Mouse (Mus musculus) ES-E14 (cell line): ENCODE data around the gene Pak4. TPM values are rescaled to one million over a fixed set of nuclear protein-coding genes. Genes with fewer than 3 reads are reported as not detected.
A peak's percentile ranks its signal among the peaks of the same experiment; 100 is the strongest.

Experiments used
- DNase-seq: peaks from one replicate; pipeline ENCODE4 v3.0.0-alpha.2; 2013; ENCODE audit warnings: low read depth, low spot score
- H3K27ac ChIP-seq: 2 replicates; pipeline ENCODE4 v1.5.1; 2012; ENCODE audit warnings: low read depth, mild to moderate bottlenecking, low read length, moderate library complexity, mixed read lengths; ENCODE audit not compliant: poor library complexity, insufficient read depth, severe bottlenecking
- H3K36me3 ChIP-seq: 2 replicates; pipeline ENCODE4 v1.6.1; 2012; ENCODE audit warnings: mild to moderate bottlenecking, low read length, moderate library complexity, mixed read lengths; ENCODE audit not compliant: control insufficient read depth, poor library complexity, insufficient read depth, severe bottlenecking
- H3K4me1 ChIP-seq, 2 experiments: fragments of 150-350 bp in 1 of 2; sonication (generic) in 1 of 2; 2 replicates each; pipeline ENCODE4 v1.6.1; 2012; ENCODE audit warnings: low read length in 2 of 2, mild to moderate bottlenecking in 1 of 2, mixed read lengths in 1 of 2; ENCODE audit not compliant: control insufficient read depth in 2 of 2, insufficient read depth in 2 of 2, poor library complexity in 1 of 2
- H3K4me3 ChIP-seq, 2 experiments: fragments of 150-350 bp in 1 of 2; sonication (generic) in 1 of 2; 2 replicates each; pipeline ENCODE4 v1.5.1; 2012; ENCODE audit warnings: low read length in 2 of 2, low read depth in 1 of 2, mild to moderate bottlenecking in 1 of 2, mixed read lengths in 1 of 2; ENCODE audit not compliant: insufficient read depth in 1 of 2, poor library complexity in 1 of 2, severe bottlenecking in 1 of 2
- H3K9ac ChIP-seq: 2 replicates; pipeline ENCODE4 v1.6.1; 2012; ENCODE audit warnings: low read depth, mild to moderate bottlenecking, low read length, mixed read lengths; ENCODE audit not compliant: poor library complexity, insufficient read depth, severe bottlenecking
- H3K9me3 ChIP-seq: fragments of 150-350 bp; sonication (generic); 2 replicates; pipeline ENCODE4 v1.6.1; 2012; ENCODE audit warnings: low read depth, mild to moderate bottlenecking, low read length; ENCODE audit not compliant: control insufficient read depth, insufficient read depth
- CHD2 ChIP-seq: IDR thresholded peaks from 2 replicates; pipeline ENCODE4 v1.6.1; 2014; ENCODE audit warnings: mild to moderate bottlenecking, low read depth, low read length, inconsistent platforms
- HCFC1 ChIP-seq: IDR thresholded peaks from 2 replicates; pipeline ENCODE4 v1.6.1; 2012; ENCODE audit warnings: low read length, inconsistent platforms, borderline replicate concordance; ENCODE audit not compliant: insufficient read depth
- MAFK ChIP-seq: IDR thresholded peaks from 2 replicates; pipeline ENCODE4 v1.6.1; 2014; ENCODE audit warnings: mild to moderate bottlenecking, low read depth, low read length, inconsistent platforms; ENCODE audit not compliant: insufficient read depth
- ZC3H11A ChIP-seq: IDR thresholded peaks from 2 replicates; pipeline ENCODE4 v1.6.1; 2012; ENCODE audit warnings: low read depth, mild to moderate bottlenecking, inconsistent platforms, low read length, borderline replicate concordance
- ZNF384 ChIP-seq: IDR thresholded peaks from 2 replicates; pipeline ENCODE4 v1.6.1; 2012; ENCODE audit warnings: low read depth, low read length, inconsistent platforms
- in situ Hi-C, 2 experiments: fragments of 600-800 bp; cut with MboI; formaldehyde crosslinking; loops; one replicate each; pipeline ENCODE4 v1.15.1; 2025; ENCODE audit warnings: low sequenced_read_pairs in 2 of 2, inconsistent platforms in 1 of 2; ENCODE audit not compliant: unreplicated experiment in 2 of 2
- total RNA-seq: library from RNA; depleted of rRNA; stranded (reverse); fragments of 300-350 nt; gene quantifications from 2 replicates; pipeline ENCODE4 v1.2.3, GENCODE M21; 2012

Gene Pak4
- total RNA-seq, 1 experiment, result 31.9 TPM

GRCm38 (mm10) chr7:28577826-28578542 is 20.0 kb downstream of the Pak4 start:
- Histone ChIP-seq H3K4me1 (peaks cover 18 to 62% of the 10 kb centered on the region in 2 experiments; a peak in 3 of 4 replicates), H3K27ac (peak overlapping the region; percentile 72; the same call in 1 of the 2 replicates), H3K9me3 (no peaks in the 10 kb centered on the region), H3K4me3 (peak overlapping the region; percentile 2 to 11; a peak in 2 of 4 replicates), H3K9ac (no peak overlapping the region), H3K36me3 (peaks cover 7% of the 10 kb centered on the region; the same call in 1 of the 2 replicates)
- DNase-seq, result no peak
- in situ Hi-C loops, result no loop called here
- TF ChIP-seq CHD2, result no peak
- TF ChIP-seq ZC3H11A, result no peak
- no peak for TF ChIP-seq HCFC1
- TF ChIP-seq MAFK, result no peak
- TF ChIP-seq ZNF384, result no peak

- H3K4me1 ChIP-seq, result peaks cover 29 to 68% of the 10 kb centered on the region in 2 experiments; a peak in 3 of 4 replicates
- peaks cover 7% of the 10 kb centered on the region; the same call in 1 of the 2 replicates for H3K36me3 ChIP-seq
- H3K4me3 ChIP-seq, result no peak overlapping the region
- no peak overlapping the region for H3K27ac ChIP-seq
- TF ChIP-seq CHD2 (no peak), HCFC1 (no peak), ZC3H11A (no peak), MAFK (no peak), ZNF384 (no peak)
- no peak overlapping the region for H3K9ac ChIP-seq
- no peaks in the 10 kb centered on the region for H3K9me3 ChIP-seq
- in situ Hi-C loops, result no loop called here
- DNase-seq, result no peak
These were observed 21.6 kb downstream of the Pak4 start for GRCm38 (mm10) chr7:28576271-28576914.

GRCm38 (mm10) chr7:28575597-28575996 is 22.4 kb downstream of the Pak4 start:
- Histone ChIP-seq H3K9me3 (no peaks in the 10 kb centered on the region), H3K4me1 (peaks cover 31 to 68% of the 10 kb centered on the region in 2 experiments; a peak in 3 of 4 replicates), H3K27ac (no peak overlapping the region), H3K36me3 (peaks cover 7% of the 10 kb centered on the region; the same call in 1 of the 2 replicates), H3K4me3 (no peak overlapping the region), H3K9ac (no peak overlapping the region)
- in situ Hi-C loops, result no loop called here
- no peak for DNase-seq
- TF ChIP-seq HCFC1 (no peak), ZC3H11A (no peak), CHD2 (no peak), ZNF384 (no peak), MAFK (no peak)

- DNase-seq, result no peak
- H3K27ac ChIP-seq, result no peak overlapping the region
- peaks cover 7% of the 10 kb centered on the region; the same call in 1 of the 2 replicates for H3K36me3 ChIP-seq
- H3K4me1 ChIP-seq, result peaks cover 20 to 61% of the 10 kb centered on the region in 2 experiments; a peak in 3 of 4 replicates
- H3K9ac ChIP-seq, result no peak overlapping the region
- TF ChIP-seq CHD2, result no peak
- no peak for TF ChIP-seq ZNF384
- H3K9me3 ChIP-seq, result no peaks in the 10 kb centered on the region
- H3K4me3 ChIP-seq, result no peak overlapping the region
- in situ Hi-C loops, result no loop called here
These were observed 24.7 kb downstream of the Pak4 start for GRCm38 (mm10) chr7:28573236-28573635.
